Mouse (Mus musculus) limb, embryonic 12.5 days (tissue): ENCODE results near the gene Syngr3. TPM values are rescaled to one million over a fixed set of nuclear protein-coding genes. Genes with fewer than 3 reads are reported as not detected.

Experiments used
- ATAC-seq: fragments of 200-750 bp; cut with Nextera tagmentation; 2 replicates; pipeline ENCODE4 v1.8.0; 2017; ENCODE audit warnings: low read depth, moderate TSS enrichment; ENCODE audit not compliant: insufficient number of reproducible peaks, insufficient read depth, low FRiP score, low TSS enrichment
- H3K27ac ChIP-seq: fragments of 300-500 bp; sonication (generic); 2 replicates; pipeline ENCODE4 v1.5.1; 2016; ENCODE audit warnings: mild to moderate bottlenecking, moderate library complexity
- H3K27me3 ChIP-seq: fragments of 300-500 bp; sonication (generic); 2 replicates; pipeline ENCODE4 v1.6.1; 2016; ENCODE audit warnings: mild to moderate bottlenecking, moderate library complexity
- H3K36me3 ChIP-seq: fragments of 300-500 bp; sonication (generic); 2 replicates; pipeline ENCODE4 v1.6.1; 2016; ENCODE audit warnings: mild to moderate bottlenecking, moderate library complexity
- H3K4me1 ChIP-seq: fragments of 300-500 bp; sonication (generic); replicated peaks from 2 replicates; pipeline ENCODE4 v1.6.1; 2016
- H3K4me2 ChIP-seq: fragments of 300-500 bp; sonication (generic); 2 replicates; pipeline ENCODE4 v1.6.1; 2016; ENCODE audit warnings: mild to moderate bottlenecking, moderate library complexity
- H3K4me3 ChIP-seq: fragments of 300-500 bp; sonication (generic); replicated peaks from 2 replicates; pipeline ENCODE4 v1.5.1; 2016; ENCODE audit warnings: mild to moderate bottlenecking
- H3K9ac ChIP-seq: fragments of 300-500 bp; sonication (generic); replicated peaks from 2 replicates; pipeline ENCODE4 v1.6.1; 2016; ENCODE audit warnings: mild to moderate bottlenecking, moderate library complexity
- H3K9me3 ChIP-seq: fragments of 300-500 bp; sonication (generic); 2 replicates; pipeline ENCODE4 v1.6.1; 2016; ENCODE audit warnings: mild to moderate bottlenecking, moderate library complexity
- WGBS: fragments of 180-500 bp; shearing (Covaris S2); methylation state at CpG from one replicate; pipeline ENCODE4 v1.1.7; 2016; 5-methylcytosine and 5-hydroxymethylcytosine counted together
- polyA plus RNA-seq: library from polyadenylated mRNA; unstranded; fragments of >200 nt; fragmentation: Nextera tagmentation; extraction: Ambion mirVana; gene quantifications from 2 replicates; pipeline ENCODE4 v1.2.1, GENCODE M21; 2016

The Syngr3 gene
- polyA plus RNA-seq, 1 experiment from 2014 or later, result 8.2 TPM

DNA sequence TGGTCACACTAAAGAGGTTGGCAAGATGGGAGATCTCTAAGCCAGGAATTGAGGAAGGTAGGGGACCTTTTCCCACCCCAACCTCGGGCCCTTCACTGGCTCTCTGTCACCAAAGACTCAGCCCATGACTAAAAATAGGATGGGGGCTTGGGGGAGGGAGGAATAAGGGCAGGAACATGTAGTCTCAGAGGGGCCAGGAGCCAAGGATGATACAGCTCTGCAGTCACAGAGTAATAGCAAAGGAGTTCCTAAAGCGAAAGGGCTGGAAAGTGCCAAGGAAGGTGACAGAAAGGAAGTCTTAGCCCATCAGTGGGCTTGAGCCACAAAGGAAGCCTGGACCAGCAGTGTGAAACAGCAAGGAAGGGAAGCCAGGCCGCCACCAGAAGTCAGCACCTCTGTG, 37.9 kb downstream of the Syngr3 start:
- Histone ChIP-seq H3K9me3 (no peaks in the 10 kb centered on the region), H3K4me2 (no peak overlapping the region), H3K27me3 (peaks cover 9% of the 10 kb centered on the region), H3K4me1 (peaks cover 29% of the 10 kb centered on the region), H3K36me3 (peaks cover 7% of the 10 kb centered on the region; the same call in 1 of the 2 replicates), H3K9ac (no peak overlapping the region), H3K27ac (no peak overlapping the region), H3K4me3 (no peak overlapping the region)
- WGBS, result 69% methylated on average over 3 of the region's 3 CpGs
- ATAC-seq, result no peak

DNA sequence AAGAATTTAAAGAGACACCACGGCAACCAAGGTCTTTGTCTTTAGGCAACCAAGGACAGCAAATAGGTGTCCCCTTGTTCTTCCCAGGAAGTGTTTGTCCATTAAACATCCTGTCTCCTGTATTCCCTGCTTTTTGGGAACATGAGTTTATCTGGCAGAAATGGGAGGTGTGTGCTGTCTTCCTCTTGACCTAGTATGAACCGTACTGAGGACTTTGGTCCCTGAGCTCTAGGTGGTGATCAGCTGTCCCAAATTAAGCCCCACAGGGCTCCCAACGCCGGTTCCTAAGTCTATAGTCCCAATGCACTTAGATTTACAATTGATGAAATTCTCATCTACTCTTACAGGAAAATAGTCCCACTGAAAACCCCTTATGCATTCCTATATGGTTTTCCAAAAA, 39.0 kb downstream of the Syngr3 start:
- no peaks in the 10 kb centered on the region for H3K27me3 ChIP-seq
- 79% methylated on average over 4 of the region's 4 CpGs for WGBS
- no peaks in the 10 kb centered on the region for H3K9me3 ChIP-seq
- no peak overlapping the region for H3K27ac ChIP-seq
- H3K9ac ChIP-seq, result no peak overlapping the region; the same call in 1 of the 2 replicates
- H3K36me3 ChIP-seq, result peaks cover 16% of the 10 kb centered on the region; the same call in 1 of the 2 replicates
- 0 out of 2 replicates have a peak overlapping the region, but pooled peaks have one; percentile 86 for H3K4me3 ChIP-seq
- ATAC-seq, result no peak
- H3K4me1 ChIP-seq, result peaks cover 29% of the 10 kb centered on the region
- H3K4me2 ChIP-seq, result peak overlapping the region; percentile 78

DNA sequence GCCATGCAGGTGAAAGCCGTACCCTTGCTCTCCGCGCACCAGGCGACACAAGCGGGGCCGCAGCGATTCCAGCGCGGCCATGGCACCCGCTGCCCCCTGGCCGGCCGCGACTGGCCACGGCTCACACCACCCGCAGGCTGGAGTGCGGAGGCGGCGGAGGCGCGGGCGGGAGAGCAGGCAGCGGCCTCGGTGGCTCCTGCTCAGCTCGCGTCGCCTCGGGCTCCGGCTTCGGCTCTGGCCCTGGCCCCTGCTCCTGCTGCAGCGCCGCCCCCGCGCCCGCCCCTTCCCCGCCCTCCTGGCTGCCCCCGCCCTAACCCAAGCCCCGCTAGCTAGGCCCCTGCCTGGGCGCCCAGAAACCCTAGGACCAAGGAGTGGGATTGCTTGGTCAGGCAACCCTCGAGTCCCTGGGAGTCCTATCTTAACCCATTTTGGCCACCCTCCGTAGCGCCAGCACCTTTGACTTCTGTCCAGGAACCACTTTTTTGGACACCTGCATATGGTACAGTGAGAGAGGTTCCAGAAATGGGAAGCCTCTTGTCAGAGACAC, 39.6 kb downstream of the Syngr3 start, which contains the start of gene Slc9a3r2:
TSS of gene Slc9a3r2 (minus strand) at position 258 of the 547 bp plus-strand sequence.
- peak within 1 kb of the TSS; percentile 86 for H3K4me3 ChIP-seq
- H3K27me3 ChIP-seq, result no peaks in the 10 kb centered on the region
- no peaks in the 10 kb centered on the region for H3K9me3 ChIP-seq
- peaks cover 33% of the 10 kb centered on the region for H3K4me1 ChIP-seq
- peak within 1 kb of the TSS; percentile 90 for H3K9ac ChIP-seq
- H3K27ac ChIP-seq, result peak within 1 kb of the TSS; percentile 67
- 2% methylated on average over 31 of the region's 41 CpGs for WGBS
- peak within 1 kb of the TSS; percentile 78 for H3K4me2 ChIP-seq
- H3K36me3 ChIP-seq, result peaks cover 23% of the 10 kb centered on the region; the same call in 1 of the 2 replicates
- peak; percentile 78 for ATAC-seq

DNA sequence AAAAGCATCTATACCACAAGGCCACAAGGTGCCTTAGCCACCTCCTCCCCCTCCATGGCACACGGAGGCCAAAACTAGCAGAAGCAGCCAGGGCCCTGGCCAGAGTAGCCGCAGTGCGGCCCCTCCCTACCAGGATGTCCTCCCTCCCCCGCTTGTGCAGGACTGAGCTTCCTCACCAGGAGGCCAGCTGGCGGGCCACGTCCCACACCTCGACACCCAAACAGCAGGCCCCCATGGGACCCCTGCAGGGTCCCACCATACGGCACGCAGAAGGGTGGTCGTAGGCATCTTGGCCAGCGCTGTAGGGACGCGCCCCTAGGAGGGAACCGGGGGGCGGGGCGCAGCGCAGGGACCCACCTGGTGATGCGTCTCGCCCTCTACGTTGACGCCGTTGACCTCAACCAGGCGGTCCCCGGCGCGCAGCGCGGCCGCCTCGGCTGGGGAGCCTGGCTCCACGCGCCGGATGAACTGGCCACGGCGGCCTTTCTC, 40.1 kb downstream of the Syngr3 start:
- WGBS, result under 1% methylated on average over 35 of the region's 35 CpGs
- peak overlapping the region; percentile 86 for H3K4me3 ChIP-seq
- peak; percentile 34; the same call in 1 of the 2 replicates for ATAC-seq
- H3K9ac ChIP-seq, result peak overlapping the region; percentile 90
- H3K27me3 ChIP-seq, result no peaks in the 10 kb centered on the region
- peak overlapping the region; percentile 67 for H3K27ac ChIP-seq
- peak overlapping the region; percentile 78 for H3K4me2 ChIP-seq
- no peaks in the 10 kb centered on the region for H3K9me3 ChIP-seq
- peaks cover 39% of the 10 kb centered on the region for H3K4me1 ChIP-seq
- H3K36me3 ChIP-seq, result peaks cover 27% of the 10 kb centered on the region; the same call in 1 of the 2 replicates

DNA sequence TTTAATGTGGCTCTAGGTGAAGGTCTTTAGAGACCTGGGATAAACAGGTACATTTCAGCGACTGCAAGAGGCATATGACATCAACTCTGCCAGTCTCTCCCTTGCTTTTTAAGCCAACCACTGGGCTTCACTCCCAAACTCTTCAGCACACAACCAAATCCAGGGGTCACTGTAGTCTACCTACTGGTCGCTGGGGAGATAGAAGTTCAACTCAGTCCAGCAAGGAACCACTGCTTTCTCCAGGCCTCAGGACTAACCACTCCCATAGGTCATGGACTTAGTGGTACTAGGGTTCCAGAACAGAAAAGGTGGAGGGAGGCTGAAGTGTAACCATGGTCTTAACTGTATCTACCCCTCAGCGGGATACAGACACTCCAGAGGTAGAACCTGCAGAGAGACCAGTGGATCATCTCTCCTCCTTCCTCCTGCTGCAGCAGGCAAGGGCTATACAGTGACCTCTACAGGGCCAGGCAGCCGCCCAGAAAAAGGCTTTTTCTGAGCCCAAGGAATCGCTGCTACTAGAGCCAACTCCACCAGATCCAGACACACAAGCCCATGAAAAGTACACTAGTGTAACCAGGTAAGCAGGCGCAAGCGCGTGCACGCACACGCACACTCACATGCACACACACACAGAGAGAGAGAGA, 40.9 kb downstream of the Syngr3 start:
- peak overlapping the region; percentile 78 for H3K4me2 ChIP-seq
- H3K27ac ChIP-seq, result 0 out of 2 replicates have a peak overlapping the region, but pooled peaks have one; percentile 67
- peak overlapping the region; percentile 90 for H3K9ac ChIP-seq
- H3K36me3 ChIP-seq, result peaks cover 31% of the 10 kb centered on the region; the same call in 1 of the 2 replicates
- H3K4me1 ChIP-seq, result peaks cover 46% of the 10 kb centered on the region
- H3K9me3 ChIP-seq, result no peaks in the 10 kb centered on the region
- ATAC-seq, result no peak
- 74% methylated on average over 10 of the region's 10 CpGs for WGBS
- H3K4me3 ChIP-seq, result peak overlapping the region; percentile 86
- H3K27me3 ChIP-seq, result no peaks in the 10 kb centered on the region

DNA sequence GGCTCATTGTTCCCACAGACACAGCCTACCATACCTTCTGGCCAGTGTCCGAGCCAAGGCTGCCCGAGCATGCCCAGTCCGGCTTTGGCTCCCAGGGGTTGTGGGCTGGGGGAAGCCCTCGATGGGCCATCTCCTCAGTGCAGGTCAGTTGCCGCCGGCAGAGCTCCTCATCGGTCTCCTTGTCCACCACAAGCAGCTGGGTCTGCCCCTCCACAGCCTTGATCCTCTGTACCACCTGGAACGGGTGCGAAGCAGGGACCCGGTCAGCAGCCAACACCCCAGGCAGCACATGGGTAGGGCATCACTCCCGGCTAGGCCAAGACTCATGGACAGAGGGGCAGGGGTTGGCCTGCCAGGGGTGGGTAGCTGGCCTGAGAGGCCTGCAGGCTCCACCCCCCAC, 42.3 kb downstream of the Syngr3 start:
- H3K4me3 ChIP-seq, result no peak overlapping the region
- no peaks in the 10 kb centered on the region for H3K9me3 ChIP-seq
- H3K27ac ChIP-seq, result no peak overlapping the region
- H3K36me3 ChIP-seq, result peaks cover 37% of the 10 kb centered on the region
- H3K4me1 ChIP-seq, result peaks cover 57% of the 10 kb centered on the region
- 69% methylated on average over 11 of the region's 11 CpGs for WGBS
- H3K27me3 ChIP-seq, result no peaks in the 10 kb centered on the region
- H3K9ac ChIP-seq, result peak overlapping the region; percentile 1; the same call in 1 of the 2 replicates
- ATAC-seq, result no peak
- peak overlapping the region; percentile 8; the same call in 1 of the 2 replicates for H3K4me2 ChIP-seq

DNA sequence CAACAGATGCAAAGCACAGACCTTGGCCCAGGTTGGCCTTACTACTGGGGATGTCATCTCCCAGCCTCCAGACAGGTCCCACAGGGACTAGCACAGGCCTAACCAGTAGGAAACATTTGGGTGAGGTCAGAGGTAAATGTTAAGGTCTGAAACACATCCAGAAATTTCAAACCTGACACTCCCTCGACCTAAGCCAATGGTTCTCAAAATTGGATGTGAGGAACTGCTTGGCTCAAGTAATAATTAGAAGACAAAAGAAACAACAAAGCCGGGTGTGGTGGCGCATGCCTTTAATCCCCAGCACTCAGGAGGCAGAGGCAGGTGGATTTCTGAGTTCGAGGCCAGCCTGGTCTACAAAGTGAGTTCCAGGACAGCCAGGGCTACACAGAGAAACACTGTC, 43.4 kb downstream of the Syngr3 start:
- H3K36me3 ChIP-seq, result peaks cover 47% of the 10 kb centered on the region
- H3K9me3 ChIP-seq, result no peaks in the 10 kb centered on the region
- no peak overlapping the region for H3K9ac ChIP-seq
- ATAC-seq, result no peak
- H3K4me3 ChIP-seq, result no peak overlapping the region
- peaks cover 57% of the 10 kb centered on the region for H3K4me1 ChIP-seq
- 90% methylated on average over 4 of the region's 4 CpGs for WGBS
- no peak overlapping the region; the same call in 1 of the 2 replicates for H3K27ac ChIP-seq
- no peak overlapping the region for H3K4me2 ChIP-seq
- no peaks in the 10 kb centered on the region for H3K27me3 ChIP-seq

DNA sequence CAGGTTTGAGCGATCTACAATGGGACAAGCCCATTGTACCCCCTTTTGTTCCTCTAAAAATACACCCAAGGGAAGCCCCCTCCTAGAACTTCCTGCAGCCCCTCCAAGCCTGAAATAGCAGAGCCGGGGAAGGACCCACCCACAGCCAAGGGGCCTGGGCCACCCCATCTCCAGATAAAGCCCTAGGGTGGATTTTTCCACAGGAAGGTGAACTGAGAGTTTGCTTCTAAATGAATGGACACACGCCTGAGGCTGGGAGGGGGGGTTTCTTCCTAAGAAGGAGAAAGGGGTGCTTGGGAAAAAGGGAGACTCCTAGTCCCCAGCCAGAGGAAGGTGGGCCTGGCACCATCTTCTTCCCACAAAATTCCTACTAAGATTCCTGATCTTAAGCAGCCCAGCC, 43.8 kb downstream of the Syngr3 start:
- WGBS, result 73% methylated on average over 3 of the region's 3 CpGs
- Histone ChIP-seq H3K4me1 (peaks cover 57% of the 10 kb centered on the region), H3K4me2 (no peak overlapping the region), H3K36me3 (peaks cover 50% of the 10 kb centered on the region), H3K9ac (no peak overlapping the region), H3K27me3 (no peaks in the 10 kb centered on the region), H3K27ac (peak overlapping the region; percentile 18; the same call in 1 of the 2 replicates), H3K4me3 (no peak overlapping the region), H3K9me3 (no peaks in the 10 kb centered on the region)
- no peak for ATAC-seq

DNA sequence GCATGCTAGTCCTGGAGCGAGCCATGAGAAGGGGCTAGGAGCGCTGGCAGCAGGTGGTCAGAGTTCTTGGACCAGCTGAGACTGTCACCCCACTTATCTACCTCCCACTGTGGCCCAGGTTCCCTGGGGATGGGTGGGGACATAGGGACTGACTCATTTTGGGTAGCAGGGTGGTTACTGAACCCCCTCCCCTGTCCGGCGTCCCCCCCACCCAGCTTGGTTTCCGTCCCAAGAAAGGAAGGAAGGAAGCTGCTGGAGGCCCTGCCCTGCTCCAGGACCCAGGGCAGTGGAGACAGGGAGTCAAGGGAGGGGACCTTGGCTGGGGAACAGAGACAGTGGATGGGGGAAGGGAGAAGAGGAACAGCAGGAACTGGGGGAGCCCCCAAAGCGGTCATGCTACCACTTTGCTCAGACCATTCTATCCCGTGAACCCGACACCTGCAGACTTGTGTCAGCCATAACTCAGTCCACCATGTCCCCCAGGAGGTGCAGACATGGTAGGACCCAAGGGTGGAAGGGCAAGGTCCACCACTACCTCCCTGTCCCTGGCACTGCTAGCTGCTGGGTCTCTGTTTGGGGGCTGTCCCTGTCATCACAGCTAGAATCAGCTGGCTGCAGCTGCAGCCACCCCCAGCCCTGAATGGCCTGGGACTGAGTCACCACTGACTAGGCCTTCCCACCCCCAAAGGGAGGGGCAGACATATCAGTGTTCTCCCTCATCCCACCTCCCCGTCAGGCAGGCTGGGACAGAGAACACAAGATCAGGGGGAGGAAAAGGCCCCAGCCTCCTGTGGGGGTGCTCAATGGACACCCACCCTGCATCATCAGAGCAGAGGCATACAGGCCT, 44.7 kb downstream of the Syngr3 start:
- H3K27me3 ChIP-seq, result no peaks in the 10 kb centered on the region
- peaks cover 58% of the 10 kb centered on the region for H3K36me3 ChIP-seq
- WGBS, result 87% methylated on average over 9 of the region's 9 CpGs
- H3K9me3 ChIP-seq, result no peaks in the 10 kb centered on the region
- H3K4me2 ChIP-seq, result no peak overlapping the region
- H3K9ac ChIP-seq, result 0 out of 2 replicates have a peak overlapping the region, but pooled peaks have one; percentile 0
- no peak overlapping the region for H3K4me3 ChIP-seq
- H3K4me1 ChIP-seq, result peaks cover 55% of the 10 kb centered on the region
- ATAC-seq, result no peak
- peak overlapping the region; percentile 72 for H3K27ac ChIP-seq

DNA sequence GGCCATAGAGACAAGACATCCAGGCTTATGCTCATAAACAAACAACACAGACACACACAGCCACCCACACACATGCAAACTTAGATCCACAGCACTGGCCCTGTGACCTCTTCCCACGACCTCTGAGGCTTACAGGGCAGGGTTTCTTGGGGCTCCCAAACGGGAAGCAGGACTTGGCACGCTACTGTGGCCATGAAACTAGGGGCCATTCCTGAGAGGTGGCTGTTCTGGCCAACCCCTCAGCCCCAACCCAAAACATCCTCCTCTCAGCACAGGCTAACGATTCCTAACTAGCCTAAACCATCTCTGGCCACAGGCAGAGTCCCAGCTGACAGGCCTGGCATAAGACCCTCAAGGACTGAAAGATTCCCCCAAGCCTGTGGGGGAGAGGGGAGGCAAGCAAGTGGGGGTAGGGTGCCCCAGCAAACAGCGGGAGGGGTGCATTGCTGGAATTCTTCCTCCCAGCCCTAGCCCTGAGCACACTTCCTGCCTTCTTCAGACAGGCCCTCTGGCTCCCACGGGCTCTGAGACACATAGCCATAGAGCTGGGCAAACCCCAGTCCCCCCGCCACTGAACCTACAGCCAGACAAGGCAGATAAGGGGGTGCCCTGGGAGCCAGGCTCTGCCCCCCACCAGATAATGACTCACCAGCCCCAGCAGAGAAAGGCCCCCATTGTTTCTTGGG, 45.6 kb downstream of the Syngr3 start:
- Histone ChIP-seq H3K36me3 (peaks cover 59% of the 10 kb centered on the region), H3K9ac (0 out of 2 replicates have a peak overlapping the region, but pooled peaks have one; percentile 0), H3K27me3 (no peaks in the 10 kb centered on the region), H3K9me3 (no peaks in the 10 kb centered on the region), H3K4me1 (peaks cover 60% of the 10 kb centered on the region), H3K27ac (peak overlapping the region; percentile 72), H3K4me3 (no peak overlapping the region), H3K4me2 (peak overlapping the region; percentile 6; the same call in 1 of the 2 replicates)
- WGBS, result 39% methylated on average over 7 of the region's 7 CpGs
- no peak for ATAC-seq
